8 mouse cellular contexts compared by ENCODE assay signal in genomic region chr2:61803443-61804367, GRCm38 (mm10). TPM values are rescaled to one million over a fixed set of nuclear protein-coding genes. Genes with fewer than 3 reads are reported as not detected.
DNase-seq lines count a peak whose midpoint lies in the region; ATAC-seq lines count a peak whose summit lies in the region.

No protein-coding gene starts in this region.

- no peaks in the 10 kb centered on the region for H3K36me3 ChIP-seq in heart, embryonic 11.5 days (ENCODE audit: control insufficient read depth, insufficient read depth, low read length)
- H3K36me3 ChIP-seq in hindbrain, embryonic 15.5 days = peaks cover 5% of the 10 kb centered on the region; the same call in 1 of the 2 replicates
- H3K36me3 ChIP-seq in midbrain, embryonic 12.5 days = no peaks in the 10 kb centered on the region

- DNase-seq in heart, adult 11 months = no peak
- DNase-seq in B cell, adult 2 months = peak; percentile 41 to 45
- peak; percentile 29 for DNase-seq in embryo, embryonic 10 days (ENCODE audit: low spot score)
- no peak for DNase-seq in ovary, postnatal 10 days (ENCODE audit: low spot score)

- peaks cover 16% of the 10 kb centered on the region for H3K4me1 ChIP-seq in heart, embryonic 11.5 days (ENCODE audit: control insufficient read depth, insufficient read depth, low read length)
- H3K4me1 ChIP-seq in hindbrain, embryonic 15.5 days (replicated peaks) = peaks cover 13% of the 10 kb centered on the region; the same call in 1 of the 2 replicates
- peaks cover 17% of the 10 kb centered on the region for H3K4me1 ChIP-seq in midbrain, embryonic 12.5 days

- no peaks in the 10 kb centered on the region for H3K9me3 ChIP-seq in heart, embryonic 11.5 days (replicated peaks; ENCODE audit: control insufficient read depth, low read length)
- no peaks in the 10 kb centered on the region for H3K9me3 ChIP-seq in hindbrain, embryonic 15.5 days
- H3K9me3 ChIP-seq in midbrain, embryonic 12.5 days = no peaks in the 10 kb centered on the region

- no peak overlapping the region for H3K27ac ChIP-seq in heart, embryonic 11.5 days (ENCODE audit: low read depth, low read length)
- H3K27ac ChIP-seq in hindbrain, embryonic 15.5 days (replicated peaks) = no peak overlapping the region
- no peak overlapping the region for H3K27ac ChIP-seq in midbrain, embryonic 12.5 days (replicated peaks)

- H3K4me2 ChIP-seq in heart, embryonic 11.5 days = peak overlapping the region; percentile 0; the same call in 1 of the 2 replicates
- peak overlapping the region; percentile 6; the same call in 1 of the 2 replicates for H3K4me2 ChIP-seq in hindbrain, embryonic 15.5 days
- no peak overlapping the region for H3K4me2 ChIP-seq in midbrain, embryonic 12.5 days (replicated peaks)

- 2% methylated on average over 29 of the region's 29 CpGs for WGBS in heart, embryonic 11.5 days (ENCODE audit: insufficient replicate concordance)
- 4% methylated on average over 29 of the region's 29 CpGs for WGBS in hindbrain, embryonic 15.5 days
- WGBS in midbrain, embryonic 12.5 days = 2% methylated on average over 29 of the region's 29 CpGs

- H3K4me3 ChIP-seq in heart, embryonic 11.5 days (ENCODE audit: low read depth, low read length) = no peak overlapping the region
- no peak overlapping the region for H3K4me3 ChIP-seq in hindbrain, embryonic 15.5 days
- no peak overlapping the region for H3K4me3 ChIP-seq in midbrain, embryonic 12.5 days

- no peak overlapping the region for H3K9ac ChIP-seq in heart, embryonic 11.5 days (ENCODE audit: low read depth, low read length)
- H3K9ac ChIP-seq in hindbrain, embryonic 15.5 days = no peak overlapping the region
- H3K9ac ChIP-seq in midbrain, embryonic 12.5 days (replicated peaks) = no peak overlapping the region

- no peak for ATAC-seq in heart, embryonic 11.5 days (replicated peaks; ENCODE audit: insufficient number of reproducible peaks, low FRiP score, low TSS enrichment)
- no peak for ATAC-seq in hindbrain, embryonic 15.5 days (ENCODE audit: low FRiP score, low read depth)
- 0 out of 2 replicates have a peak, but pooled peaks have one; percentile 6 for ATAC-seq in midbrain, embryonic 12.5 days (ENCODE audit: low FRiP score, low read depth)
- no peak for ATAC-seq in erythroid progenitor cell, adult 5-6 weeks (replicated peaks; ENCODE audit: low FRiP score, poor library complexity, severe bottlenecking)

- H3K27me3 ChIP-seq in heart, embryonic 11.5 days (ENCODE audit: control insufficient read depth, insufficient read depth, low read length) = peaks cover 45% of the 10 kb centered on the region
- H3K27me3 ChIP-seq in hindbrain, embryonic 15.5 days = peaks cover 47% of the 10 kb centered on the region
- peaks cover 70% of the 10 kb centered on the region for H3K27me3 ChIP-seq in midbrain, embryonic 12.5 days

RNA-seq across cellular contexts. Expression of gene Tbr1, which starts 1.0 kb away (rescaled TPM):
- polyA plus RNA-seq in heart, embryonic 11.5 days (2014; fragmentation: Nextera tagmentation; extraction: Ambion mirVana) = 0.24 and 0.37 TPM in 2 replicates
- polyA plus RNA-seq in hindbrain, embryonic 15.5 days (2015; fragmentation: Nextera tagmentation; extraction: Ambion mirVana) = 1.00 and 3.3 TPM in 2 replicates
- polyA plus RNA-seq in midbrain, embryonic 12.5 days (2016; fragmentation: Nextera tagmentation; extraction: Ambion mirVana) = 1.5 and 4.0 TPM in 2 replicates
- total RNA-seq in erythroid progenitor cell, adult 5-6 weeks (2015; ENCODE audit: low replicate concordance) = not detected in 2 replicates
- not detected in 2 replicates for total RNA-seq in erythroid progenitor cell, adult 5-6 weeks (2017; ENCODE audit: low replicate concordance)

Comparison
In these comparisons a context has a peak if more than half of its experiments do, and no peak if none do; other contexts are left out.
1. DNase-seq: peak in B cell, adult 2 months (2 of 2) and embryo, embryonic 10 days (single experiment); none in heart, adult 11 months (single experiment) and ovary, postnatal 10 days (single experiment).